Mouse (Mus musculus): ENCODE data around the gene Lzts2. TPM values are rescaled to one million over a fixed set of nuclear protein-coding genes. Genes with fewer than 3 reads are reported as not detected.

Gene Lzts2
- polyA plus RNA-seq, 1 experiment from 2014 or later = 41.0 TPM

DNA sequence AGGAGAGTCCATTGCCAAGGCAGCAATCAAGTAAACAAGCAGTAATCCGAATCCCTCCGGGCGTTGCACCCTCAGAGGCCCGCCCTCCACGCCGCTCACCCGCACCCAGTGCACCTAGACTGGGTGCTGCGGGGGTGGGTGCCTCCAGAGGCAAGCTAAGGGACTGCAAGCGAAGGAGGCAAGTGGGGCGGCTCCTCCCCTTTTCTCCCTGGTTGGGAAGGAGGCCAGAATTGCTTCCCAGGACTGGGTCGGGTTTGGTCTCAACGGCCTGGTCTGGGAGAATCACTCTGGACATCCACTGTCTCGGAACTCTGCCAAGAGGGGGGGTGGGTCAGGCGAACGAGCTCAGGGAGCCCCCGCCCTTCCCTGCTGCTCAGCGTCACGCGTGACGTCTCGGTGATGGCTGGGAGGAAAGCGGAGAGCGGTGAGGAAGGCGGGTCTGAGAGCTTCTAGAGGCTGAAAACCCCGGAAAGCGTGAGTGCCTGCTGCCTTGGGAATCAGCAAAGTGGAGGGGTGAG, 33.3 kb downstream of the Lzts2 start, which contains the start of gene Sfxn3:
Gene Sfxn3, plus strand, starts transcription at position 87 of the 518 bp plus-strand sequence.
- peak; percentile 83 for ATAC-seq (ENCODE audit: low FRiP score)
- Histone ChIP-seq H3K27ac (ENCODE audit: low read depth, low read length) (peak within 1 kb of the TSS; percentile 43; the same call in 1 of the 2 replicates), H3K4me2 (replicated peaks; ENCODE audit: low read depth, low read length) (peak within 1 kb of the TSS; percentile 55), H3K4me3 (ENCODE audit: low read depth, low read length) (peak within 1 kb of the TSS; percentile 46), H3K4me1 (replicated peaks; ENCODE audit: control insufficient read depth, insufficient read depth, low read length) (peaks cover 8% of the 10 kb centered on the region; the same call in 1 of the 2 replicates), H3K27me3 (ENCODE audit: control insufficient read depth, insufficient read depth, low read length) (peaks cover 15% of the 10 kb centered on the region), H3K9ac (ENCODE audit: low read depth, low read length) (peak within 1 kb of the TSS; percentile 74), H3K9me3 (ENCODE audit: control insufficient read depth, low read length) (no peaks in the 10 kb centered on the region), H3K36me3 (ENCODE audit: control insufficient read depth, insufficient read depth, low read length) (no peaks in the 10 kb centered on the region)
- DNase-seq (ENCODE audit: low spot score) = peak; percentile 80
- 1% methylated on average over 26 of the region's 26 CpGs for WGBS

DNA sequence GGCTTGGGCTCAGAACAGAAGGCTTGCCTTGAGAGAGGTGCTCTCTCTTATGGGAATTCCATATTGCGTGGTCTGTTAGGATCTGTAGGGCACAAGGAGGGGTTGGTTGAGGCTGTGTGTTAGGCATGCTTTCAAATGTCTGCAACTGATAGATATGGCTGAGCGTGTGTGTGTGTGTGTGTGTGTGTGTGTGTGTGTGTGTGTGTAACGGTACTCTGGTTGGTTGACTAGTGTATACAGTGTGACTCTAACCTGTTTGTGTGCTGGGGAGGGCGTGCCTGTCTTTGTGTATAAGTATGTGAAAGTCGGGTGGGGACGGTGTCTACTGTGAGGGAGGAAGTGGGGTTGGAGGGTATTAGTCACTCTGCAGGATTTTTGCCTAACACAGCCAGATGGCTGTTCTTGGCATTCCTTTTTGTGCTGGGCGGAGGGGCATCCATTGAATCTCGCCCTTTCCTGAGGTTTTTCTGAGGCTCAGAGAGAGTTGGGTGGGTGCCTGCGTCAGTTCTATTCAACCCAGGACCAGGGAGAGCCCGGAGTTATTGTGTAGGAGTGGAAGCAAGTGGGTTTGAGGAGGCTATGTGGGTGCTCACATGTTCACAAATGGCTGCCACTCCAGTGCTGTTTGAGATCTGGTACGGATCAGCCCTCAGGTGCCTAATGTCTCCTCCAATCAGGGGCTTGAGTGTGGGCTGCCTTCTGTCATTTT, 33.9 kb downstream of the Lzts2 start:
- no peaks in the 10 kb centered on the region for H3K9me3 ChIP-seq (ENCODE audit: control insufficient read depth, low read length)
- H3K4me2 ChIP-seq (replicated peaks; ENCODE audit: low read depth, low read length) = peak overlapping the region; percentile 55
- peak; percentile 45 for ATAC-seq (ENCODE audit: low FRiP score)
- WGBS = 51% methylated on average over 11 of the region's 11 CpGs
- DNase-seq (ENCODE audit: low spot score) = no peak
- H3K9ac ChIP-seq (ENCODE audit: low read depth, low read length) = peak overlapping the region; percentile 74
- peaks cover 8% of the 10 kb centered on the region; the same call in 1 of the 2 replicates for H3K4me1 ChIP-seq (replicated peaks; ENCODE audit: control insufficient read depth, insufficient read depth, low read length)
- H3K27ac ChIP-seq (ENCODE audit: low read depth, low read length) = peak overlapping the region; percentile 43; the same call in 1 of the 2 replicates
- peaks cover 15% of the 10 kb centered on the region for H3K27me3 ChIP-seq (ENCODE audit: control insufficient read depth, insufficient read depth, low read length)
- H3K36me3 ChIP-seq (ENCODE audit: control insufficient read depth, insufficient read depth, low read length) = no peaks in the 10 kb centered on the region
- peak overlapping the region; percentile 46 for H3K4me3 ChIP-seq (ENCODE audit: low read depth, low read length)

DNA sequence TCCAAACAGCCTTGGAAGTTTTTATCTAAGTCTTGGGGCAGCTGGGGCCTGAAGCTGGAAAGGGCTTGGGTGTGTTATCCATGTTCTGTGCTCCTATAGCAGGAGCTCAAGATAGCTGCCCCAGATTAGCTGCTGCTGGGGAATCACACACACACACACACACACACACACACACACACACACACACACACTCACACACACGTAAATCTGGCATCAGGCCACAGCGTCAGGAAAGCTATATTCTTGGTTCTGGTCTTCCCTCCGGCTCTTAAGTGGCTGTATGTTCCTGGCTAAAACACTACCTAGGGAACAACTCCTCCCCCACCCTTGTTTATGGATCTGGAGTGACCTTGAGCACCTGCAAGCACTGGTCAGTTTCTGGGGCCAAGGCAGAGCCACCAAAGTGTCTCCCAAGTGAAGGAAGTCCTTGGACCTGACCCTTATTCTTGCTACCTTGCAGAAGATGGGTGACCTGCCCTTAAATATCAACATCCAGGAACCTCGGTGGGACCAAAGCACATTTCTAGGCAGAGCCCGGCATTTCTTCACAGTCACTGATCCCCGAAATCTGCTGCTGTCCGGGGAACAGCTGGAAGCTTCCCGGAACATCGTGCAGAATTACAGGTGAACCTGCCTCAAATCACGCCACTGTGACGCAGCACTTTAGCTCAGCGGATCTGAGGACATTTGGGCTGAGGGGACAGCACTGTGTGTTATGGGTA, 34.6 kb downstream of the Lzts2 start:
- Histone ChIP-seq H3K4me2 (replicated peaks; ENCODE audit: low read depth, low read length) (peak overlapping the region; percentile 55), H3K27ac (ENCODE audit: low read depth, low read length) (no peak overlapping the region), H3K36me3 (ENCODE audit: control insufficient read depth, insufficient read depth, low read length) (no peaks in the 10 kb centered on the region), H3K27me3 (ENCODE audit: control insufficient read depth, insufficient read depth, low read length) (peaks cover 15% of the 10 kb centered on the region), H3K9me3 (ENCODE audit: control insufficient read depth, low read length) (no peaks in the 10 kb centered on the region), H3K4me3 (ENCODE audit: low read depth, low read length) (no peak overlapping the region; the same call in 1 of the 2 replicates), H3K4me1 (replicated peaks; ENCODE audit: control insufficient read depth, insufficient read depth, low read length) (peaks cover 8% of the 10 kb centered on the region; the same call in 1 of the 2 replicates), H3K9ac (ENCODE audit: low read depth, low read length) (0 out of 2 replicates have a peak overlapping the region, but pooled peaks have one; percentile 4)
- no peak for DNase-seq (ENCODE audit: low spot score)
- ATAC-seq (ENCODE audit: low FRiP score) = no peak
- WGBS = 83% methylated on average over 12 of the region's 12 CpGs

DNA sequence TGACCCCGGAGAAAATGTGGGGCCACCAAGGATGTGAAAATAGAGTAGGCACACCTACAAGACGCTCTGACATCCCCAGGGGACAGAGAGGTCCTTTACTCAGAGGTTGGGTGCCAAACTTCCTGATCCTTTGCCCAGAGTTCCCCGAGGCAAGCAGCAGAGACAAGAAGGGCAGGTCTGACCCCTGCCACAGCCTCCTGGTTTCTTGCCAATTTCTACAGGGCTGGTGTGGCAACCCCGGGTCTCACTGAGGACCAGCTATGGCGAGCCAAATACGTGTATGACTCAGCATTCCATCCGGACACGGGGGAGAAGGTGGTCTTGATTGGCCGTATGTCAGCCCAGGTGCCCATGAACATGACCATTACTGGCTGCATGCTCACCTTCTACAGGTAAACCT, 35.3 kb downstream of the Lzts2 start:
- Histone ChIP-seq H3K4me3 (ENCODE audit: low read depth, low read length) (no peak overlapping the region), H3K4me1 (replicated peaks; ENCODE audit: control insufficient read depth, insufficient read depth, low read length) (peaks cover 8% of the 10 kb centered on the region; the same call in 1 of the 2 replicates), H3K9me3 (ENCODE audit: control insufficient read depth, low read length) (no peaks in the 10 kb centered on the region), H3K27me3 (ENCODE audit: control insufficient read depth, insufficient read depth, low read length) (peaks cover 15% of the 10 kb centered on the region), H3K9ac (ENCODE audit: low read depth, low read length) (no peak overlapping the region), H3K27ac (ENCODE audit: low read depth, low read length) (no peak overlapping the region), H3K36me3 (ENCODE audit: control insufficient read depth, insufficient read depth, low read length) (no peaks in the 10 kb centered on the region), H3K4me2 (replicated peaks; ENCODE audit: low read depth, low read length) (no peak overlapping the region)
- ATAC-seq (ENCODE audit: low FRiP score) (no peak), DNase-seq (ENCODE audit: low spot score) (no peak)
- 81% methylated on average over 9 of the region's 9 CpGs for WGBS

DNA sequence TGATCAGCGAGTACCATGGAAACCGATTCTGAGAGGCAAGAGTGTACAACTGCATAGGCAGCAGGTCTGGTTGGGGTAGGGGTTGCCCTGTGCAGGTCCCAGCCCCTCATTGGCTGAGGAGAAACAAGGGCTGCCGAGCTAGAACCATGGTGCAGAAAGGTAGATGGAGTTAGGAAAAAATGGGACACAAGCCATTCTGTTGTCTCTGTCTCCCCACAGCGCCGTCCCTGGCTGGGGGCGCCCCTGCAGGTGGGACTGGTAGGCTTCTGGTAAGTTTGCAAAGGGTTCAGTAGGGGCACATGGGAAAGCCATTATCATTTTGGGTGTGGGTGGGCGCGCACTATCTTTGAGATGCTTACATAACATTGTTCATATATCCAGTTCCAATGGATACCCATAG, 39.2 kb downstream of the Lzts2 start:
- Histone ChIP-seq H3K9me3 (ENCODE audit: control insufficient read depth, low read length) (no peaks in the 10 kb centered on the region), H3K27ac (ENCODE audit: low read depth, low read length) (no peak overlapping the region), H3K27me3 (ENCODE audit: control insufficient read depth, insufficient read depth, low read length) (0 out of 2 replicates have a peak, but pooled peaks cover 2% of the 10 kb centered on the region), H3K4me1 (replicated peaks; ENCODE audit: control insufficient read depth, insufficient read depth, low read length) (no peaks in the 10 kb centered on the region; the same call in 1 of the 2 replicates), H3K4me2 (replicated peaks; ENCODE audit: low read depth, low read length) (no peak overlapping the region), H3K9ac (ENCODE audit: low read depth, low read length) (no peak overlapping the region), H3K4me3 (ENCODE audit: low read depth, low read length) (no peak overlapping the region), H3K36me3 (ENCODE audit: control insufficient read depth, insufficient read depth, low read length) (no peaks in the 10 kb centered on the region)
- 84% methylated on average over 8 of the region's 8 CpGs for WGBS
- no peak for ATAC-seq (ENCODE audit: low FRiP score)
- DNase-seq (ENCODE audit: low spot score) = no peak

DNA sequence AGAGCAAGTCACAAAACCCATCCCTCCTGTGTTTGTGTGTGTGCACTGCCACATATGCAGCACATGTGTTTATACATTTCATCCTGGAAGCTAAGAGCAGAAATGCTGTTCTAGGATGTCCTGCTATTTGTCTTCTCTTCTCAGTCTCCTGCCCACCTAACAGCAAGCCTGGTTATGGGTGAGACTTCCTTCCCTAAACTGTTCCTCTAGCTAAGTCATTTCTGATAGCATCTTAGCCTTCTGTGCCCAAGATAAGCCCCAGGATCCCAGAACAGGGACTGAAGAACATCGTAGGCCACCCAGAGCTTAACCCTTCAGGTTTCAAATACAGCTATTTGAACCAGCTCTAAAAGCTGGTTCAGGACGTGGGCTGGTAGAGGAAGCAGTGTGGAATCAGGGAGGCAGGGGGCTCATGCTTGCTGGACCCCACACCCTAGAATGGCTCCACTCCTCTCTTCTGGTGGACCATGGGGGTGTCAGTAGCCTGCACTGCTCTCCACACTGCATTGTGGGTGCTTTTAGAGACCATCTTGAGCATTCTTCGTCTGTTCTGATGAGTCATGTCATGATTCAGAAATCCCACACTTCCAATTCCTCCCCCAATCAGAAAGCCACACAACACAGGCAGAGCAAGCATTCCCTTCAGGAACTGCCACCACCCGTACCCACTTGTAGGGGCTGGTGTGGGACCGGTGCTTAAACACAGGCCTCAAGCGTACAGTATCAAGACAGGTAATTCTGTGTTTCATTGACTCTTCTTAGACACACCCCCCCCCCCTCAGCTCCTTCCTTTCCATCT, 40.9 kb downstream of the Lzts2 start:
- DNase-seq (ENCODE audit: low spot score) (no peak), ATAC-seq (ENCODE audit: low FRiP score) (no peak)
- Histone ChIP-seq H3K27ac (ENCODE audit: low read depth, low read length) (no peak overlapping the region), H3K9me3 (ENCODE audit: control insufficient read depth, low read length) (no peaks in the 10 kb centered on the region), H3K4me3 (ENCODE audit: low read depth, low read length) (no peak overlapping the region), H3K36me3 (ENCODE audit: control insufficient read depth, insufficient read depth, low read length) (no peaks in the 10 kb centered on the region), H3K9ac (ENCODE audit: low read depth, low read length) (no peak overlapping the region), H3K4me1 (replicated peaks; ENCODE audit: control insufficient read depth, insufficient read depth, low read length) (no peaks in the 10 kb centered on the region; the same call in 1 of the 2 replicates), H3K4me2 (replicated peaks; ENCODE audit: low read depth, low read length) (no peak overlapping the region), H3K27me3 (ENCODE audit: control insufficient read depth, insufficient read depth, low read length) (0 out of 2 replicates have a peak, but pooled peaks cover 2% of the 10 kb centered on the region)
- WGBS = 89% methylated on average over 6 of the region's 6 CpGs

DNA sequence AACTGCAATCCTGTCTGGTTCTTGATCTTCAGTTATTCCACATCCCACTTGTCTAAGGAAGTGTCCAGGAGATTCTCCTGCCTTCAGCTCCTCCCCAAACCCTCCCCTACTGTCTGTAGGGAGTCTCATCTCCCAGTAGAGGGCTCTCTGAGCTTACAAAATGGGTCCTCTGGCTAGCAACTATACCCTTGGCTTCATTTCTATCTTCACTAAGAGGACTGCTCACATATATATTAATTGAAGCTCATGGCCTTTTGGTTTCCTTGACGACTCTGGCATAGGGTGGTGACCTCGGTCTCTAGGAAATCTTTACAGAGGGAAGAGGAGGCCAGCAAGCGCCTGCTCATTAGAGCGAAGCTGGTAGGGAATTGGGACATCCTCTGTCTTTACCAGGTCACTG, 42.1 kb downstream of the Lzts2 start:
- ATAC-seq (ENCODE audit: low FRiP score) (no peak), DNase-seq (ENCODE audit: low spot score) (peak; percentile 44)
- no peaks in the 10 kb centered on the region; the same call in 1 of the 2 replicates for H3K4me1 ChIP-seq (replicated peaks; ENCODE audit: control insufficient read depth, insufficient read depth, low read length)
- 32% methylated on average over 4 of the region's 4 CpGs for WGBS
- 0 out of 2 replicates have a peak, but pooled peaks cover 2% of the 10 kb centered on the region for H3K27me3 ChIP-seq (ENCODE audit: control insufficient read depth, insufficient read depth, low read length)
- H3K9me3 ChIP-seq (ENCODE audit: control insufficient read depth, low read length) = no peaks in the 10 kb centered on the region
- no peaks in the 10 kb centered on the region for H3K36me3 ChIP-seq (ENCODE audit: control insufficient read depth, insufficient read depth, low read length)
- no peak overlapping the region for H3K4me2 ChIP-seq (replicated peaks; ENCODE audit: low read depth, low read length)
- H3K9ac ChIP-seq (ENCODE audit: low read depth, low read length) = no peak overlapping the region
- no peak overlapping the region for H3K4me3 ChIP-seq (ENCODE audit: low read depth, low read length)
- H3K27ac ChIP-seq (ENCODE audit: low read depth, low read length) = no peak overlapping the region

Measured in hindbrain, embryonic 11.5 days (tissue).